Mouse (Mus musculus) heart, adult 2 months (tissue): ENCODE results near the gene Rtp3.

Experiments used
- CTCF ChIP-seq: fragments of 200-600 bp; IDR thresholded peaks from 2 replicates; pipeline ENCODE4 v1.8.1; 2022; ENCODE audit warnings: antibody characterized with exemption, mild to moderate bottlenecking, moderate library complexity
- EP300 ChIP-seq: fragments of 200-500 bp; IDR thresholded peaks from 2 replicates; pipeline ENCODE4 v1.6.1; 2011; ENCODE audit warnings: low read depth, low read length, control low read depth; ENCODE audit not compliant: insufficient read depth
- POLR2A ChIP-seq: fragments of 200-500 bp; IDR thresholded peaks from 2 replicates; pipeline ENCODE4 v1.6.1; 2011; ENCODE audit warnings: mild to moderate bottlenecking, low read depth, low read length, control low read depth; ENCODE audit not compliant: insufficient read depth

DNA sequence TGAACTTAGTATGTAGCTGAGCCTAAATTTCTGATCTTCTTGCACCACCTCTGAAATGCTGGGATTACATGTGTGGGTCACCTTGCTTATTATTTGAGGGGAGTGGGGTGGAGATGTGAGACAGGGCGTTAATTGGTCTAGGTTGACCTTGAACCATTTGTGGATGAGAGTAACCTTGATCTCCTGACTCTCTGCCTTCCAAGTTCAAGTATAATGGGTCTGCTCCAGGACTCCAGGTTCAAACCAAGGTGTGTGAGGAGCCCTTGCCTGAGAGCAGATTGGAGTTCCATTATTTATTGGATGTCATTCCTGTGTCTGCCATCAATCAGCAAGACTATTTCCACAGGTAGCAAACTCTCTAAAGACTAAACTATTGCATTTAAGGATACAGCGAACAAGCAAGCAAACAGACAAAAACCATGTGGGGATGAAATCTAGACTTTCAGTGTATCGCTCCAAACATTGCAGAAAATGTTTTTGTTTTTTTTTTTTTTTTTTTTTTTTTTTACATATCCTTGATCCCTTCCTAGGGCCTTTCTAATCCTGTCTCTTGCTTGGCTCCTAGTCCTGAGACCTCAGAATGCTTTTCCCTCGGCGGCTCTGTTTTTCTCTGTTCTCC, 37.3 kb downstream of the Rtp3 start:
- TF ChIP-seq CTCF, result no peak
- TF ChIP-seq EP300, result no peak
- TF ChIP-seq POLR2A, result no peak
